ENCODE assay signal across 8 mouse cellular contexts in the genomic region with DNA sequence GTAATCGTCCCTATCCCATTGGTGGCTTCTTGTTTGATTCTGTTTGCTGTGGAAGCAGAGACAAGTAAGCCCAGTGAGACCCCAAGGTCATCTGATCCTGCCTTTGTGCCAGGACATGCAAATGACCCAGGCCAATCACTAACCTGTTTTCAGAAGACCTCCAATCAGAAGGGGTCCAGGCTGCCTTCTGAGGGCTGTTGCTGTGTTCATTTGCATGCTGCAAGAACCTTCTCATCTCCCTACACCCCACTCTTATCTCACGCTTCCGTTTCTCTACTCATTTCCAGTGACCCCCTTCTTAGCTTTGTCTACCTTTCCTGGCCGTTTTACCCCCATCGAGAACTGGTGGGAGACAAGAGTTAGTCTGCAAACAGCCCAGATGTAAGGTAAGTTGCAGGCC. TPM values are rescaled to one million over a fixed set of nuclear protein-coding genes. Genes with fewer than 3 reads are reported as not detected.
DNase-seq lines count a peak whose midpoint lies in the region; ATAC-seq and TF ChIP-seq lines count a peak whose summit lies in the region.

A gene (plus strand): TSS at position 229 of the 400 bp plus-strand sequence.

- DNase-seq in left cerebral cortex, adult 2 months (ENCODE audit: extremely low spot score in 1 of 2, low spot score in 2 of 2) = no peak
- no peak for DNase-seq in left cerebral cortex, postnatal 36 days (ENCODE audit: low spot score in 2 of 2)
- DNase-seq in adrenal gland, postnatal 4 days (ENCODE audit: low spot score in 2 of 2) = no peak
- DNase-seq in liver, embryonic 14.5 days (ENCODE audit: low read depth in 3 of 3, low spot score in 3 of 3) = no peak
- DNase-seq in testis, postnatal 10 days (ENCODE audit: low spot score) = no peak
- no peak for DNase-seq in cerebellum, postnatal 25 days
- no peak for DNase-seq in cerebellum, adult 18-20 months

- peaks cover 35% of the 10 kb centered on the region for H3K4me1 ChIP-seq in heart, embryonic 12.5 days (replicated peaks)
- H3K4me1 ChIP-seq in liver, embryonic 14.5 days (replicated peaks; ENCODE audit: control insufficient read depth in 2 of 2, insufficient read depth in 2 of 2, low read length in 1 of 2) = peaks cover 0 to 7% of the 10 kb centered on the region in 2 experiments; a peak in 2 of 4 replicates

- intact Hi-C loops in left cerebral cortex, adult 2 months (cut with DNase I) = loop anchor here (5.0 kb wide), 1 partner anchor 113 kb away; no protein-coding TSS in a partner anchor
- intact Hi-C loops in left cerebral cortex, postnatal 36 days (cut with DNase I) = loop anchor here (1.0 to 10.0 kb wide), 2 partner anchors 174 to 920 kb away; a partner anchor contains a TSS

- H3K27ac ChIP-seq in left cerebral cortex, adult 2 months = peak within 1 kb of the TSS; percentile 64; the same call in 1 of the 2 replicates
- H3K27ac ChIP-seq in heart, embryonic 12.5 days (ENCODE audit: poor library complexity, severe bottlenecking) = peak within 1 kb of the TSS; percentile 87
- no peak within 1 kb of the TSS for H3K27ac ChIP-seq in liver, embryonic 14.5 days

- no peaks in the 10 kb centered on the region for H3K27me3 ChIP-seq in heart, embryonic 12.5 days (replicated peaks)
- H3K27me3 ChIP-seq in liver, embryonic 14.5 days (ENCODE audit: control insufficient read depth, insufficient read depth, low read length) = no peaks in the 10 kb centered on the region; the same call in 1 of the 2 replicates

- no peak; the same call in 1 of the 2 replicates for ATAC-seq in heart, embryonic 12.5 days (ENCODE audit: insufficient number of reproducible peaks, low FRiP score)
- ATAC-seq in liver, embryonic 14.5 days (ENCODE audit: insufficient read depth) = no peak

- 21% methylated on average over 5 of the region's 5 CpGs for WGBS in heart, embryonic 12.5 days
- 18% methylated on average over 5 of the region's 5 CpGs for WGBS in liver, embryonic 14.5 days (ENCODE audit: insufficient replicate concordance)

- H3K9me3 ChIP-seq in heart, embryonic 12.5 days (replicated peaks) = no peaks in the 10 kb centered on the region
- no peaks in the 10 kb centered on the region for H3K9me3 ChIP-seq in liver, embryonic 14.5 days (ENCODE audit: control insufficient read depth, low read length)

- H3K9ac ChIP-seq in heart, embryonic 12.5 days = peak within 1 kb of the TSS; percentile 73
- H3K9ac ChIP-seq in liver, embryonic 14.5 days (replicated peaks) = no peak within 1 kb of the TSS

- peak within 1 kb of the TSS; percentile 65 for H3K4me2 ChIP-seq in heart, embryonic 12.5 days
- peak within 1 kb of the TSS; percentile 49 for H3K4me2 ChIP-seq in liver, embryonic 14.5 days (ENCODE audit: low read depth)

- H3K4me3 ChIP-seq in left cerebral cortex, adult 2 months = peak within 1 kb of the TSS; percentile 28
- H3K4me3 ChIP-seq in heart, embryonic 12.5 days = peak within 1 kb of the TSS; percentile 43
- H3K4me3 ChIP-seq in liver, embryonic 14.5 days (ENCODE audit: insufficient read depth in 1 of 2, low read depth in 2 of 2, low read length in 2 of 2) = peak within 1 kb of the TSS in 1 of 2 experiments; percentile 40; a peak in 2 of 4 replicates

- H3K36me3 ChIP-seq in heart, embryonic 12.5 days = no peaks in the 10 kb centered on the region
- no peaks in the 10 kb centered on the region for H3K36me3 ChIP-seq in liver, embryonic 14.5 days (replicated peaks; ENCODE audit: control insufficient read depth, insufficient read depth, low read depth)

- TF ChIP-seq EP300 in liver, embryonic 14.5 days (IDR thresholded peaks at IDR 0.05; ENCODE audit: low read depth) = no peak

- TF ChIP-seq CTCF in left cerebral cortex, adult 2 months (IDR thresholded peaks at IDR 0.05) = no peak
- TF ChIP-seq CTCF in liver, embryonic 14.5 days (IDR thresholded peaks at IDR 0.05; ENCODE audit: low read depth) = no peak

RNA-seq across cellular contexts. Expression of the gene that starts here (rescaled TPM):
- total RNA-seq in left cerebral cortex, adult 2 months (2021) = 1 to 10 TPM; 7.3 to 8.5 TPM
- total RNA-seq in left cerebral cortex, postnatal 36 days (2021) = 10 to 100 TPM in 1 of 2 experiments, 1 to 10 TPM in 1; 7.4 to 11.2 TPM
- total RNA-seq in adrenal gland, postnatal 4 days (2021) = 10 to 100 TPM; 24.8 TPM
- polyA plus RNA-seq in heart, embryonic 12.5 days (2016; fragmentation: Nextera tagmentation; extraction: Ambion mirVana) = 61.4 and 61.8 TPM in 2 replicates
- 0.56 and 0.70 TPM in 2 replicates for polyA plus RNA-seq in liver, embryonic 14.5 days (2012; rRNA removed)
- polyA plus RNA-seq in liver, embryonic 14.5 days (2014; fragmentation: Nextera tagmentation; extraction: Ambion mirVana) = 0.45 and 0.57 TPM in 2 replicates

Comparison
In these comparisons a context has a peak if more than half of its experiments do, and no peak if none do; other contexts are left out.
1. RNA of the gene that starts here (polyA plus RNA-seq): 61.4 to 61.8 TPM in heart, embryonic 12.5 days; 0.45 to 0.70 TPM in liver, embryonic 14.5 days; every median in the first group is over 10 times any median in the second.